Mouse (Mus musculus) lung, embryonic 14.5 days (tissue): Measurements from ENCODE around the gene Erap1. TPM values are rescaled to one million over a fixed set of nuclear protein-coding genes. Genes with fewer than 3 reads are reported as not detected.
"Not testable (repeated sequence)": the region's sequence is repeated elsewhere in the genome, so short reads cannot be mapped to it uniquely, and the experiment has no call there.

ENCODE experiments used
- ATAC-seq: fragments of 200-750 bp; cut with Nextera tagmentation; 2 replicates; pipeline ENCODE4 v1.8.0; 2017; ENCODE audit warnings: mild to moderate bottlenecking, moderate TSS enrichment, moderate library complexity; ENCODE audit not compliant: insufficient read depth
- DNase-seq: peaks from one replicate; pipeline ENCODE4 v3.0.0-alpha.2; 2015
- H3K27ac ChIP-seq: fragments of 300-500 bp; sonication (generic); 2 replicates; pipeline ENCODE4 v1.5.1; 2014; ENCODE audit warnings: low read depth, mild to moderate bottlenecking, moderate library complexity
- H3K27me3 ChIP-seq: fragments of 300-500 bp; sonication (generic); 2 replicates; pipeline ENCODE4 v1.6.1; 2014; ENCODE audit warnings: low read length, control low read depth; ENCODE audit not compliant: insufficient read depth
- H3K36me3 ChIP-seq: fragments of 300-500 bp; sonication (generic); 2 replicates; pipeline ENCODE4 v1.6.1; 2014; ENCODE audit warnings: control low read depth; ENCODE audit not compliant: insufficient read depth
- H3K4me1 ChIP-seq: fragments of 300-500 bp; sonication (generic); 2 replicates; pipeline ENCODE4 v1.6.1; 2014; ENCODE audit warnings: antibody characterized with exemption, control low read depth; ENCODE audit not compliant: insufficient read depth
- H3K4me2 ChIP-seq: fragments of 300-500 bp; sonication (generic); 2 replicates; pipeline ENCODE4 v1.6.1; 2014; ENCODE audit warnings: mild to moderate bottlenecking
- H3K4me3 ChIP-seq: fragments of 300-500 bp; sonication (generic); 2 replicates; pipeline ENCODE4 v1.5.1; 2014; ENCODE audit warnings: low read depth, low read length
- H3K9ac ChIP-seq: fragments of 300-500 bp; sonication (generic); 2 replicates; pipeline ENCODE4 v1.6.1; 2014
- H3K9me3 ChIP-seq: fragments of 300-500 bp; sonication (generic); 2 replicates; pipeline ENCODE4 v1.6.1; 2016; ENCODE audit warnings: low read depth, low read length, control low read depth
- CTCF ChIP-seq: IDR thresholded peaks from 2 replicates; pipeline ENCODE4 v1.5.1; 2016; ENCODE audit warnings: antibody characterized with exemption, low read depth
- WGBS: fragments of 180-500 bp; shearing (Covaris S2); extraction: QIAGEN DNeasy Blood & Tissue Kit; methylation state at CpG from one replicate; pipeline ENCODE4 v1.1.7; 2014; 5-methylcytosine and 5-hydroxymethylcytosine counted together
- polyA plus RNA-seq: library from polyadenylated mRNA; unstranded; fragments of >200 nt; fragmentation: Nextera tagmentation; extraction: Ambion mirVana; gene quantifications from 2 replicates; pipeline ENCODE4 v1.2.1, GENCODE M21; 2014

The Erap1 gene
- polyA plus RNA-seq, 1 experiment from 2014 or later = 20.9 TPM

- Histone ChIP-seq H3K36me3 (no peaks in the 10 kb centered on the region), H3K9ac (no peak overlapping the region), H3K4me1 (no peaks in the 10 kb centered on the region), H3K4me2 (no peak overlapping the region), H3K27me3 (no peaks in the 10 kb centered on the region), H3K4me3 (no peak overlapping the region), H3K9me3 (no peaks in the 10 kb centered on the region), H3K27ac (no peak overlapping the region)
- TF ChIP-seq CTCF = no peak
- WGBS = 69% methylated on average over 3 of the region's 3 CpGs
- no peak for DNase-seq
- ATAC-seq = no peak
These were observed 6.5 kb upstream of the Erap1 start for GRCm38 (mm10) chr13:74632857-74633256.

- Histone ChIP-seq H3K4me2 (peak overlapping the region; percentile 86), H3K4me3 (peak overlapping the region; percentile 75), H3K36me3 (no peaks in the 10 kb centered on the region), H3K4me1 (no peaks in the 10 kb centered on the region), H3K27ac (peak overlapping the region; percentile 95), H3K9ac (peak overlapping the region; percentile 93), H3K9me3 (no peaks in the 10 kb centered on the region), H3K27me3 (no peaks in the 10 kb centered on the region)
- ATAC-seq (peak; percentile 92), DNase-seq (peak; percentile 83)
- 0% methylated on average over 47 of the region's 49 CpGs for WGBS
- TF ChIP-seq CTCF = no peak
These were observed 549 bp downstream of the Erap1 start for GRCm38 (mm10) chr13:74639712-74640522.

GRCm38 (mm10) chr13:74640523-74640920, 1.2 kb downstream of the Erap1 start:
- 54% methylated on average over 3 of the region's 3 CpGs for WGBS
- Histone ChIP-seq H3K4me3 (peak overlapping the region; percentile 75), H3K4me2 (peak overlapping the region; percentile 86)
- not testable (repeated sequence) for H3K36me3 ChIP-seq, H3K9ac ChIP-seq, H3K27me3 ChIP-seq, H3K4me1 ChIP-seq, H3K9me3 ChIP-seq, H3K27ac ChIP-seq, DNase-seq, ATAC-seq

GRCm38 (mm10) chr13:74695497-74696193, 56.3 kb downstream of the Erap1 start:
- H3K27me3 ChIP-seq = no peaks in the 10 kb centered on the region
- no peak overlapping the region for H3K27ac ChIP-seq
- no peaks in the 10 kb centered on the region for H3K9me3 ChIP-seq
- H3K9ac ChIP-seq = no peak overlapping the region
- no peak for ATAC-seq
- H3K4me3 ChIP-seq = no peak overlapping the region
- no peaks in the 10 kb centered on the region for H3K4me1 ChIP-seq
- WGBS = 83% methylated on average over 5 of the region's 5 CpGs
- TF ChIP-seq CTCF = no peak
- DNase-seq = no peak
- 0 out of 2 replicates have a peak, but pooled peaks cover 8% of the 10 kb centered on the region for H3K36me3 ChIP-seq
- no peak overlapping the region for H3K4me2 ChIP-seq

- TF ChIP-seq CTCF = no peak
- H3K9me3 ChIP-seq = no peaks in the 10 kb centered on the region
- no peaks in the 10 kb centered on the region for H3K27me3 ChIP-seq
- ATAC-seq (no peak), DNase-seq (no peak)
- H3K4me3 ChIP-seq = no peak overlapping the region
- no peaks in the 10 kb centered on the region for H3K4me1 ChIP-seq
- H3K36me3 ChIP-seq = 0 out of 2 replicates have a peak, but pooled peaks cover 8% of the 10 kb centered on the region
- H3K27ac ChIP-seq = no peak overlapping the region
- 54% methylated on average over 3 of the region's 3 CpGs for WGBS
- no peak overlapping the region for H3K4me2 ChIP-seq
- no peak overlapping the region for H3K9ac ChIP-seq
These were observed 56.9 kb downstream of the Erap1 start for GRCm38 (mm10) chr13:74696225-74696624.

GRCm38 (mm10) chr13:74719002-74719401, 79.6 kb downstream of the Erap1 start:
- ATAC-seq = no peak
- H3K36me3 ChIP-seq = peaks cover 9% of the 10 kb centered on the region
- H3K9ac ChIP-seq = no peak overlapping the region
- DNase-seq = no peak
- no peaks in the 10 kb centered on the region for H3K27me3 ChIP-seq
- H3K9me3 ChIP-seq = no peaks in the 10 kb centered on the region; the same call in 1 of the 2 replicates
- TF ChIP-seq CTCF = no peak
- 83% methylated on average over 2 of the region's 2 CpGs for WGBS
- H3K4me3 ChIP-seq = no peak overlapping the region
- H3K4me1 ChIP-seq = no peaks in the 10 kb centered on the region
- no peak overlapping the region for H3K27ac ChIP-seq
- H3K4me2 ChIP-seq = no peak overlapping the region

GRCm38 (mm10) chr13:74733726-74734125, 94.4 kb downstream of the Erap1 start:
- H3K4me3 ChIP-seq = no peak overlapping the region
- H3K27me3 ChIP-seq = no peaks in the 10 kb centered on the region
- whole genome bisulfite sequencing = 94% methylated on average over 4 of the region's 4 CpGs
- no peak overlapping the region for H3K4me2 ChIP-seq
- H3K36me3 ChIP-seq = peaks cover 28% of the 10 kb centered on the region
- TF ChIP-seq CTCF = no peak
- no peak overlapping the region for H3K27ac ChIP-seq
- H3K9me3 ChIP-seq = no peaks in the 10 kb centered on the region
- ATAC-seq = no peak; the same call in 1 of the 2 replicates
- DNase-seq = no peak
- no peak overlapping the region for H3K9ac ChIP-seq
- no peaks in the 10 kb centered on the region for H3K4me1 ChIP-seq
